Mouse (Mus musculus) left cerebral cortex, adult 11 months (tissue): ENCODE data around the gene Ncor2.
A peak's percentile ranks its signal among the peaks of the same experiment; 100 is the strongest.
"Not testable (repeated sequence)": the region's sequence is repeated elsewhere in the genome, so short reads cannot be mapped to it uniquely, and the experiment has no call there.

Experiments
- DNase-seq: peaks from one replicate; pipeline ENCODE4 v3.0.0; 2022; ENCODE audit warnings: low spot score

The Ncor2 gene

DNA sequence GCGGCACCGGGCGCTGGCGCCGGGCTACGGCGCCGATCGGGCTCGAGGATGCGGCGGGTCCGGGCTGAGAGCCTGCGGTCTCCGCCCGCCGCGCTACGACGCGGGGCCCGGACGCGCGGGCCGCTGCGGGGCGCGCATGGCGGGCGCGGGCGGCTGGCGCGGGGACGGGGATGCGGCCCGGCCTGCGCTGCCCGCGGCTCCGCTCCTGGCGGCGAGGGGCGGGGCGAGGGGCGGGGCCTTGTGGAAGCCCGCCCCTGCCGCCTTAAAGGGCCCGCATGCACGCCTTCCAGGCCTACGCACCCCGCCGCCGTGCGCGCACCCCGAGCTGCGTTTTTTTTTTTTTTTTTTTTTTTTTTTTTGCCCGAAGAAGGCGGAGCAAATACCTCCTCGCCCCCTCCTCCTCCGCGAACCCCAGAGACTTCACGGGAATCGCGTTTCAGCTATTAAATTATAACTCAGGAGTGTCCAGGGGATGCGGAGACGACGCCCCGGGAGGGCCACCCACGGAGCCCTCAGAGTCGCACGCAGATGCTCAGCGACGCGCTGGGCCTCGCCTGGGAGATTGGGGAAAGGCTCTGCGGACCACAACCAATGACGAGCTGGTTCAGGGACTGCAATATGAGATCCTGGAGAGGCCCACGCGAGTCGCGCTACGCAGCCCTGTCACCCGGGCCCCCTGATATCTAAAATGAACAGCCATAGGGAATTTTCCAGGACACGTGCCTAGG is at the start of gene Ncor2:
TSS of gene Ncor2 (minus strand) at position 213 of the 728 bp plus-strand sequence.
- peak; percentile 77 for DNase-seq

DNA sequence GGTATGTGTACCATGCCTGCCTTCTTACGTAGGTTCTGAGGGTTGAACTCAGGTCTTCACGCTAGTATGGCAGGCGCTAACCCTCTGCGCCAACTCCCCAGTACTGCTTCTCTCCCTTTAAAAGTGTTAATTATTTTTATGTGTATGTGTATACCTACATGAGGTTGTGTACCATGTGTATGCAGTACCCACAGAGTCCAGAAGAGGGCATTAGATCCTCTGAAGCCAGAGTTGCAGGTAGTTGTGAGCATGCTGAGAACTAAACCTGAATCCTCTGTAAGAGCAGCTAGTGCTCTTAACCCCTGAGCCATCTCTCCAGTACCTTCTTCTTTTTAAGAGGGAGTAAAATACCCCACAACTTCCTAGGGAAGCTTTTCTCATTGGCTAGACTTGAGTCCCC is 48.7 kb upstream of the Ncor2 start:
- DNase-seq = no peak

DNA sequence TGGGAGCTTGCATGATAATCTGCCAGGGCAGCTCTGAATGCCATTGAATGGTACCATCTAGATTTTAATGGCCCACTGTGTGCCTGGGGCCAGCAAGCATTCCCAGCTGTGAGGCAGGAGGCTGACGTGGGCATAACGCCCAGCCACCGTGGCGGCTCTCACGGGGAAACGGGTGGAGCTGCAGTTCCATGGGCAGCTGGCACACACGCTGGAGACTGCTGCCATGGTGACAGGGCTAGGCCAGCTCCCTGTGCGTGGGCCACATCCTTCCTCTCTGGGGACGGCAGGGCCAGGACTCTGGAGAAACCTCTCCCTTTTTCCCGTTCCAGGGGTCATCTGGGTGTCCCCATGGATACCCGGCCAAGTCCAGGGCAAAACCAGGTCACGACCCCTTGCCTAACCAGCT is 47.2 kb upstream of the Ncor2 start:
- DNase-seq = peak; percentile 82

DNA sequence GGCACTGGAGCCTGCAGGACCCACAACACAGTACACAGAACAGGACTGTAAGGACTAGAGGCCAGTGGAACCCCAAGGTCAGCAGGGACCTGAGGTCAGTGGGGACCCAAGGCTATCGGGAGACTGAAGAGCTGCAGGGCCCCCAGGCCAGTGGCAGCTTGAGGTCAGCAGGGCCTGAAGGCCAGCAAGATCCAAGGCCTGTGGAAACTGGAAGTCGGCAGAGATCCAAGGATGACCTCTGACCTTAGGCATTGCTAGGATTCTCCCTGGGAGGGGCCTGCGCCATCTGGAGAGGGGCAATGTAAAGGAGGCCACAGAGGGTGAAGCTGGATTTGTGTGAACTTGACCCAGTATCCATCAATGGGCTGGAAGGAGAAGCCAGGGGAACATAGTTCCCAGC is 45.9 kb upstream of the Ncor2 start:
- DNase-seq = no peak

DNA sequence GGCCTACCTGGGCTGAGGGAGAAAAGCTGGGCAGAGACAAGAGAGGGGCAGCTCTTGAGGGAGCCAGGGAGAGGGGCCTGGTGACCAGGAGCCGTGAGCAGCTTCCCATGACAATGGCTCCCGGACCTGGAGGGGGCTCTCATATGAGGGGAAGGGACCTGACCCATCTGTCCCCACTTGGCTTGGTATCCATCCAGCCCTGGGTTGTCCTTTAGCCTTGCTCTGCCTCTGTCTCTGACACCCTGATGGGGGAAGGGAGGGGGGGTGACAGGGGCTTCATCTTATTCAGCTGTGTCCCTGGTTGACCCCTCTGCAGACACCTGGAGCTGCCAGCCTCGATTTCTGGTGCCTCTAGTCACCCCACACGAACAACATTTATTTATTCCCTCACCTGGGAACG is 44.9 kb upstream of the Ncor2 start:
- no peak for DNase-seq

DNA sequence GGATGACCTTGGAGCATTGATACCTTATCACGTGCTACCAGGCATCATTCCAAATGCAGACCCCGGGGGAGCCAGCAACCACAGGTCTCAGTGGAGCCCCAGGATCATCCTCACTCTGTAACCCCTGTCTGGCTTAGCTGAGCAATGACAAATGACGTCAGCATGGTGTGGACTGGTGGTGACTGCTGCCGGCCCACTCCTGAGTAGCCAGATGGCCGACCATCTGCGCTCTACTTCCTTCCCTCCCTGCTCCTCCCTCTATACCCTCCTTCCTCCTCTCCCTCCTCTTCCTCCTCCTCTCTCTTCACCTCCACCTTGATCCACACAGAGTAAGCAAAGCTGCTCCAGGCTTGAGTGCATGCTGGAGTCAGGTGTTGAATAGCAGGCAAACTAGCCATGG is 43.7 kb upstream of the Ncor2 start:
- DNase-seq = no peak

DNA sequence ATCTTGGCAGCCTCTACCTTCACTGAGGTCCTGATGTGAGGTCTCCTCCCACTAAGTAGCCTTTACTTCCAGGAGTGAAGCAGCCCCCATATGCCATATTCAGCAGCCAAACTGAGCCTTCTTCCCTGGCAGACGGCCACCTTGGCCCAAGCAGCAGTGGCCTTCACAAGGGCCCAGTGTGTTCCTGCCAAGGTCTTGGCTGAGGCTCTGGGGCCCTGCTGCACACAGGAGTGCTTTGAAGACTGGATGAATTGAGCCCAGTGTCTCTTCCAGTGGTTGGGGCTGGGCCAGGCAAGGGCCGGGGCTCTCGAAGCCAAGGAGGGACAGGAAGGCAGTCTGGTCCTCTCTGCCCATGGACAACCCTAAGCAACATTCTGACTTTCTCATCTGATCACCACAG is 42.8 kb upstream of the Ncor2 start:
- DNase-seq = peak; percentile 81

DNA sequence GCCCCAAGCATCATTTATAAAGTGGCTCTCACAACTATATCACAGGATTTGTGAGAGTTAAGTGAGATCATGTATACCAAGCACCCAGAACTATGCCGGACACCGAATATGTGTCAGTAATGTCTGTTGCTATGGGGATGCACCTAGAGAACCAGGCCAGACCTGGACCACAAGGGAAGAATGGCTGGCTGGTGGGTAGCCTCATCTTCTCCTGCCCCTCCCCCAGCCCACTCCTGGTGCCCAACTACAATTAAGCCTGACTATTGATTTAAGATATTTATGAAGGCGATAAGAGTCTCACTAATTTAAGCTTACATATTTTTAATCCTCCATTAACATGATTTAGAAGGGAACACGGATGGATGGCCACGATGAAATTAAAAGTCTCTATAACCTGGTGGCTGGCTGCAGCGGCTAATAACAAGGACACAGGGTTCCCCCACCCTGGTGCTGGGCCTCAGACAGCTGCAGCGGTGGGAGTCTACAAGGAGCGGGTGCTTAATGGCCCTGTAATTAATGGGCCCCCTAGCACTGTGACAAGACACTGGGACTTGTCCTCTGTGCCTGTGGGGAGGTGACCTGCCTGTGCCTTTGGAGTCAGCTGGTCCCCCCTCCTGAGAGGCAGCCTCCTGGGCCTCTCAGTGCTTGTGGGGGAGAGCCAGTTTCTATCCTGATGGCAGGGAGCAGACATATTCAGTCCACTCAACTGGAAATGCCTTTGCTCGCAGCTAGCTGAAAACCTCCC is 38.6 kb upstream of the Ncor2 start:
- no peak for DNase-seq

DNA sequence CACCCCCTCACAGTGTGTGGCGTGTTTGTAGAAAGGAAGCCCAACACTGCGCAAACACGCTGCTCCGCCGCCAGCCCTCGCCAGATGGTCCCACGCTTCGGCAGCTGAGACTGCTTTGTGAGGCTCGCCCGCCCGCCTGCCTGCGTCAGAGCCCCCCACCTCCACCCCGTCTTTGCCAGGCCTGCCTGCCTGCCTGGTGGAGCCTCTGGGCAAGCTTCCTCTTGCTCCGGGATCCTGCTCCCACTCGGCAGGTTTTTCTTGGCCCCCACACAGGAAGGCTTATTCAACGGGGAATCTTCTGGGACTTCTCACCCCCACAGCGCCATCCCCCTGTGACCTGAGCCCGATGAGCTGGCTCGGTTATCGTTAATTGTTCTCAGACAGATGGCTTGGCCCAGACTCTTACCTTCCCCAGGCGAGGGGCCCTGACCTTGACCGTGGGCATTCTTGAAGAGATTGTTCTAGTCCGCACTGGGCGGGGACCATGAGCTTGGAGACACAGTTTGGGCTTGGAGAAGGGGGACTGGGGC is 37.0 kb upstream of the Ncor2 start:
- peak; percentile 69 for DNase-seq

DNA sequence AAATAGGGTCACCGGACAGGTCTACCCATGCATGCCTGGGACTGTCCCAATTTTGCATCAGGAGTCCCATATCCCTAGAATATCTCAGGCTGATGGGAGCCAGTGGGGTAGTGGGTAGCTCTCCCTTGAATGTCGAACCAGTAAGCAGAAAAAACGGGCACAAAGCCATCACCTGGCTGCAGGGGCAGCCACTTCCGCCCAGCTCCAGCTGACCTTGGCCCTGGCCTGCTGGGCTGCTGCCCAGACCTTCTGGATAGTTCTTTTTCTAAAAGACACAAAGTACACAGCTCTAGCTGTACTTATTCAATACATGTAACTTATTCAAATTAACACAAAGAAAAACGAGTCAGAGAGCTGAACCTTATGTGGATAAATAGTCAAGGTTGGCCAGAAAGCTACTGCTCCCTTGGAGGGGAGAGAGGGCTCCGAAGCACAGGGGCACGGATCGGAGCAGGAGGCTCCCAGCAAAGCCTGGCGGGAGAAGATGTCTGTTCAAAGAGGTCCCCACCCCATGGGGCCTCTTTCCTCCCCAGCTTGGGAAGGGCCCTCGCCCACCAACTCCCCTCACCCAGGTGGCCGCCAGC is 36.4 kb upstream of the Ncor2 start:
- no peak for DNase-seq

DNA sequence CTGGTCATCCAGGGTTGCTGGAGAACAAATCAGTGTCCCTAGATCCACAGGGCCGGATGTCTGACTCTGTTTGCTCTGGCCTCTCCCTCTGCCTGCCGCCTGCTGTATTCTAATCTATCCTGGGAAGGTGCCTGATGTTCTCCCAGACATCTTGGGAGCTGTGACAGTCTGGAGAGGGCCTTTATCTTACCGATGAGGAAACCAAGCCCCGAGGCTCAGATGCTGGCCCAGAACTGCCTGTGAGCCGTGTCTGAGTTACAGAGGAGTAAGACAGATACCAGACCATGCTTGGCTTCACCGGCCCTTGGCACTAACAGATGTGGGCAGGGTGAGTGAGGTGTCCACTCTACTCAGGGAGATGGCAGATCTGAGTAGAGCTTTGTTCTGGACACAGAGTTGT is 35.0 kb upstream of the Ncor2 start:
- DNase-seq = no peak

DNA sequence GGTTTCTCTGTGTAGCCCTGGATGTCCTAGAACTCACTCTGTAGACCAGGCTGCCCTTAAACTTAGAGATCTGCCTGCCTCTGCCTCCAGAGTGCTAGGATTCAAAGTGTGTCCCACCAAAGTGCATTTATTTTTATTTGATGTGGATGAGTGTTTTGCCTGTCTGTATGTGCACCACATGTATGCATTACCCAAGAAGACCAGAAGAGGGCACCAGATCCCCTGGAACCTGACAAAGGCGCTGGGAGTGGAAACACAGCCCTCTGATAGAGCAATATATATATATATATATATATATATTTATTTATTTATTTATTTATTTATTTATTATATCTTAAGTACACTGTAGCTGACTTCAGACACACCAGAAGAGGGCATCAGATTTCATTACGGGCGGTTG is 25.9 kb upstream of the Ncor2 start:
- DNase-seq = not testable (repeated sequence)

DNA sequence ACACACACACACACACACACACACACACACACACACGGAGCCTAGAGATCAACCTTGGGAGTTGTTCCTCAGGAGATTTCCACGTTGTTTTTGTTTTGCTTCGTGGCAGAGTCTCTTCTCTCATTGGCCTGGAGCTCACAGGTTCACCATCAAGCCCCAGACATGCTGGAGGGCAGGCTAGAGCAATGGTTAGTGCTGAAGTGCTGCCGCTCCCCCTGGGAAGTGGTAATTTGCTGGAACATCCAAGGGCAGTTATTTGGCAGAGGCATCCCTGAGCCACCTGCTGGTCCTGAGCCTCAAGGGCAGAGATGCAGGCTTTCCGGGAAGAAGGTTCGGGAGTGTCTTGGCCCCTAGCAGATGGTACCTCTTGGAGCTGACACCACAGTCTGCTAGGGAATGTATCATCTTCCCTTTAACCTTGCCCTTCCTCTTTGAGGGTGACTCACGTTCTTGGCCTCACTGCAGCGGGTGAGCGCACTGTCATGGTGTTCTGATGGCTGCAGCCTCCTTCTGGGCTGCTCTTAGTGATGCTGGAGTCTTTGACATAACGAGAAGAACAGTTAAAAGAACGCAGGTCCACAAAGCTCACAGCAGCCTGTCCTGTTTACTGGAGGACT is 25.3 kb upstream of the Ncor2 start:
- no peak for DNase-seq

DNA sequence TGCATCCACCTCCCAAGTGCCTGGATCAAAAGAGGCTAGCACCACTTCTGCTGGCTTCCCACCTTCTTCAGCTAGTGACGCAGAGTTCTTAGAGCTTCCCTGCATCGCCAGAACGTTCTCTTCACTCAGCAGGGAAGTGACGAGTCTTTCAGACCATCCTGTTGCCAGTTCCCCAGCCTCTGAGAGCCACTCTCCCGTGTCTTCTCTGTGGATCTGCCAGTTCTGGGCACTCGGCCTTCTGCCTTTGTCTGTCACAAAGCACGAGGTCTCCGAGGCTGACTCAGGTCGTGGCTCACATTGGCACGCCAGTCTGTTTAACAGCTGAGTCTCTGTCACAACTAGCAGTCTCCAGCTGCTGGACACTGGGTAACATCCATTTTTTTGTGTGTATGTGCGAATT is 24.7 kb upstream of the Ncor2 start:
- DNase-seq = peak; percentile 51

DNA sequence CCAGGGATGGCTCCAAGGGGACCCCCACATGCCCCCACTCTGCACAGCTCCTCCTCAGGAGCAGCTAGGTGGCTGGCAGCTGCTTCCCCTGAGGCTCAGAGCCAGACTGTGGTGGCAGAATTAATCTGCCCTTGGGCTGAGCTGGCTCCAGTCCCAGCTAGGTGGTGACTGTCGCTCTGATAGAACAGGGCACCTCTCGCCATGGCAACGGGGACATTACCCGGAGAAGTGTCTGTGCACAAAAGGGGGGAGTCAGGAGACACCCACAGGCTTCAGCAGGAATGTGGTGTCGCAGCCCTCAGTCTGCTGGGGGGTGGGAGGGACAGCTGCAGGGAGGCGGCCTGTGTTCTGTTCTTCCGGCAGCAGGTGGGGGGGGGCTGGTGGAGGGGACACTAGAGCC is 24.1 kb upstream of the Ncor2 start:
- DNase-seq = peak; percentile 72

DNA sequence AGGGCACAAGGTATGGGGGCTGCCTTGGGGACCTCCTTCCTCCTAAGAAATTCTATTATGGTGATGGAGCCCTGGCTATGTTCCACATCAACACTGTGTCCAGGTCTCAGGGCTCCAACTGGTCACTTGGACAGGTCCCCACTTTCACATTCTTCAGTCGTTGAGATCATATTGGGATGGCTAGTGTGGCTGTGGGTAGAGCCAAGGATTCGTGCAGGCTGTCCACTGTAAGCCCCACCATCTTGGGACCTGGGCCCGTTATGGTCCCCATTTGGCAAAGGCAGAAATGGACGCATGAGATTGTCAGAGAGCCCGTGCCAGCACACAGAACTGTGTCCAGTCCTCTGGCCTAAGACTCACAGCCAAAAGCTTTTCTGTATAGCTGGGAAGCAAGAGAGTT is 23.1 kb upstream of the Ncor2 start:
- no peak for DNase-seq

DNA sequence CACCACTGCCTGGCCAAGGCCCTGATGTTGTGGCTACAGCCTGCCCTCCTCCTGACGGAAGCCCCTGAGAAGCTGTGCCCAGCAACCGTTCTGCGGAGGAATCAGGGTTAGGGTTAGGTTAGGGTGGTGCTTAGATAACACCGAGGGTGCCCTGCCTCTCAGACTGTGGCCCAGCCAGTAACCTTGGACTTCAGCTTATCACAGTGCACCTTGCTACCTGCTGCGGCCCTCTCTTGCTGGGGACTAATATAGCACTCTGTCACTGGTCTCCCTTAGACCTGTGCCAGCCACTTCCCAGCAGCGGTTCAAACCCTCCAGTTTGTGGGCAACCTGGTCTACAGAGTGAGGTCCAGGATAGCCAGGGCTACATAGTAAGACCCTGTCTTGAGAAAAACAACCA is 20.1 kb upstream of the Ncor2 start:
- no peak for DNase-seq

DNA sequence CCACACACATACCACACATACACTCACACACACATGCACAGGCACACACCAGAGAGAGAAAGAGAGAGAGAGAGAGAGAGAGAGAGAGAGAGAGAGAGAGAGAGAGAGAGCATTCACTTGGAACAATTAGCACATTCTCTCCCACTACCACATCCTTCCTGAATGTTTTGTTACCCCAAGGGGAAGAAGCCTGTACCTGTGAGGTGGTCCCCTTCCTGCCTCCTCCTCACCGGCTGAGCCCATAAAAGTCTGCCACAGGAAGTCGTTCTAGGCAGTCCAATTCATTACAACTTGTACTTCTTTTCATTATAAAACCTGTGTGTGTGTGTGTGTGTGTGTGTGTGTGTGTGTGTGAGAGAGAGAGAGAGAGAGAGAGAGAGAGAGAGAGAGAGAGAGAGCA is 18.3 kb upstream of the Ncor2 start:
- not testable (repeated sequence) for DNase-seq

DNA sequence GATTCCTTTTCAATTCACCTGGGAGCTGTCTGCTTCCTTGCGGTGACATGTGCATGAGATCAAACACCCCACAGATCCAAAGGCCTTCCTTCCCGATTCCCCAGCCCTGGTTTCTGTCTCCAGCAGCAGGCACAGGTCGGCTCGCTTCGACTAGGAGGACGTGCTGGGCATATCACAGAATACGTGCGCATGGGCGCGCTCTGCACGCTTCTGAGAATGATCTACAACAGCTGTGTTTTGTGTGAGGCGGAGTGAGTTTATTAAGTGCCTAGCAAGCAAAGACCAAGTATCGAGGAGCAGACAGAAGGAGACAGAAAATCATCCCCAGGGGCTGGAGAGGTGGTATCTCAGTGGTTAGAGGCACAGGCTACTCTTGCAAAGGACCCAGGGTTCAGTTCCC is 17.0 kb upstream of the Ncor2 start:
- no peak for DNase-seq

DNA sequence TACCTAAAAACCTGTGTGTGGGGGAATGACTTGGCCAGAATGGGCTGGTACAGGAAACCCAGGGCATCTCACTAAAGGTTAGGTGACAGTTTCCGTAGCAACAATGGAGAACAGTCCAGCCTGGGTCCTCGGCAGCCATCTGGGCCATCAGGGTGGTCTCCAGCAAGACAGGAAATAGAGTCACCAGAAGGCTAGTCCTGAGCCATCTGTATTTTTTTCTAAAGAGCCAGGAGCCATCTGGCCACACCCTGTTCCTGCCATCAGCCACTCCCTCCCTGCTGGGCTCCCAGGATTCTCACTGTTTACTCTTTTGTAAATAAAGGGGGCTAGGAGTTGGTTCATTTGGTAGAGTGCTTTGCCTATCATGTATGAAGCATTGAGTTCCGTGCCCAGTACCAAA is 16.1 kb upstream of the Ncor2 start:
- DNase-seq = no peak

DNA sequence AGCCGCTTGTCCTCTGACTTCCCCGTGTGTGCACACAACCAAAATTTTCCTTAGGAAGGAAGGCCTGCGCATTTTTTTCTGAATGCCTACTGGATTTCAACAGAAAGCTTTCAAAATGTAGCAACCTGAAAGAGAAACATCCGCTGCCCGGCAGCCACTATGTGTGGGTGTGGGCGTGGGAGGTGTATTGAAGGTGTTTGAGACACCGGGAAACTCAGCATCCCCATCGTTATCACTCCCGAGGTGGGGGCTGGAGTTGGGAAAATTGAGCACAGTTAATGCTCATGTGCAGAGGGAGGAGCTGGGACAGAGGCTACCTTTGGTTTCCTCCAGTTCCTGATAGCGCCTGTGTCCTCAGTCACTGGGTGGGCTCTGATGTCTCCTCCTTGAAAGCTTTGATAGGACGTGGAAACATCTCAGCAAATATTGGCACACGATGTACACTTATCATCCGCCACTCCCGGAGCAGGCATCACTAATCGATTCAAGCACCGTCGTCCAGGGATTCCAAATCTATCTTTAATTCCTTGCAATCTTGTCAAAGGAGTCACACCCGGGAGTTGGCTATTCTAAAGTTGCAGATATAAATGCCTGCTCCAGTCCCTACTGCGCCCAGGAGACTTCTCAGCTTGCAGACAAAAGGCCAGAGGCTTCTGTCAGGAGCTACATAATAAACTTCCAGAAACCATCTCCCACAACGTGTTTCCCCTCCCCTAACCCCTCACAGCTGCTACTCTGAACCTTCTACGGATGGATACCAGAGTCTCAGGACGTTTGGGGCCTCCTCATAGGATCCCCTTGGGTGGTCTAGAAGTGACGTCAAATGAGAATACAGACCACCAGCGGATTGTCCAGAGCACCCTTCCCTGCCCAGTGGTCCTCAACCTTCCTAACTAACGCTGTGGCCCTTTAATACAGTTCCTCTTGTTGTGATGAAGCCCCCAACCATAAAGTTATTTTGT is 14.7 kb upstream of the Ncor2 start:
- no peak for DNase-seq

DNA sequence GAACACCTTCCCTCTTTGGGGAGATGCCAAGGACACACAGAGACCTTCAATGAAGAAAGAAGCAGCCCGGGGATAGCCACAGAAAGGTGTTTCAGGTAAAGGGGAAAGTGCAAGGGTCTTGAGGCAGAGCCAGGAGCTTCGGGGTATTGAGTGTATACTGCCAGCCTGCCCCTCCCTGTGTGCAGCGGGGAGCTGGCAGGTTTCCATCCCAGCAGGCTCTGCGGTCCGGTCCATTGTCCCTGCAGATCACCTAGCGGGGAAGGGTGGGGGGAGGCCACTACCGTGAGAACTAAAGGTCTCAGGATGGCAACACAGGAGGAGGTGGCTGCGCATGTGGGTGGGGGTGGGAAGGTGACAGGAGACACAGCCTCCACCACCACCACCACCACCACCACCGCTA is 12.6 kb upstream of the Ncor2 start:
- no peak for DNase-seq
